Mouse (Mus musculus) lung, embryonic 15.5 days (tissue): Measurements from ENCODE around the gene Il4i1. TPM values are rescaled to one million over a fixed set of nuclear protein-coding genes. Genes with fewer than 3 reads are reported as not detected.

Source experiments
- ATAC-seq: fragments of 200-750 bp; cut with Nextera tagmentation; 2 replicates; pipeline ENCODE4 v1.8.0; 2017; ENCODE audit warnings: moderate number of reproducible peaks, borderline replicate concordance; ENCODE audit not compliant: low FRiP score, low TSS enrichment; ENCODE audit errors: extremely low read depth
- H3K27ac ChIP-seq: fragments of 300-500 bp; sonication (generic); 2 replicates; pipeline ENCODE4 v1.5.1; 2015; ENCODE audit warnings: moderate library complexity, mild to moderate bottlenecking, inconsistent platforms
- H3K27me3 ChIP-seq: fragments of 300-500 bp; sonication (generic); 2 replicates; pipeline ENCODE4 v1.6.1; 2015; ENCODE audit warnings: inconsistent platforms
- H3K36me3 ChIP-seq: fragments of 300-500 bp; sonication (generic); 2 replicates; pipeline ENCODE4 v1.6.1; 2015; ENCODE audit warnings: inconsistent platforms
- H3K4me1 ChIP-seq: fragments of 300-500 bp; sonication (generic); 2 replicates; pipeline ENCODE4 v1.6.1; 2015; ENCODE audit warnings: inconsistent platforms
- H3K4me2 ChIP-seq: fragments of 300-500 bp; sonication (generic); 2 replicates; pipeline ENCODE4 v1.6.1; 2015; ENCODE audit warnings: inconsistent platforms, mild to moderate bottlenecking, moderate library complexity
- H3K4me3 ChIP-seq: fragments of 300-500 bp; sonication (generic); 2 replicates; pipeline ENCODE4 v1.5.1; 2015; ENCODE audit warnings: mild to moderate bottlenecking, inconsistent platforms
- H3K9ac ChIP-seq: fragments of 300-500 bp; sonication (generic); 2 replicates; pipeline ENCODE4 v1.6.1; 2015; ENCODE audit warnings: inconsistent platforms
- H3K9me3 ChIP-seq: fragments of 300-500 bp; sonication (generic); 2 replicates; pipeline ENCODE4 v1.6.1; 2016; ENCODE audit warnings: inconsistent platforms
- WGBS: fragments of 180-500 bp; shearing (Covaris S2); methylation state at CpG from one replicate; pipeline ENCODE4 v1.1.7; 2015; 5-methylcytosine and 5-hydroxymethylcytosine counted together
- polyA plus RNA-seq: library from polyadenylated mRNA; unstranded; fragments of >200 nt; fragmentation: Nextera tagmentation; extraction: Ambion mirVana; gene quantifications from 2 replicates; pipeline ENCODE4 v1.2.1, GENCODE M21; 2015

Il4i1 gene
- polyA plus RNA-seq, 1 experiment from 2014 or later = 1.7 TPM

GRCm38 (mm10) chr7:44819863-44820262, 3.7 kb downstream of the Il4i1 start:
- H3K9ac ChIP-seq = peak overlapping the region; percentile 16; the same call in 1 of the 2 replicates
- no peak for ATAC-seq
- H3K4me3 ChIP-seq = no peak overlapping the region
- 42% methylated on average over 5 of the region's 5 CpGs for WGBS
- no peaks in the 10 kb centered on the region for H3K36me3 ChIP-seq
- no peaks in the 10 kb centered on the region for H3K9me3 ChIP-seq
- peaks cover 72% of the 10 kb centered on the region for H3K4me1 ChIP-seq
- H3K27me3 ChIP-seq = no peaks in the 10 kb centered on the region
- H3K4me2 ChIP-seq = peak overlapping the region; percentile 60; the same call in 1 of the 2 replicates
- H3K27ac ChIP-seq = no peak overlapping the region

GRCm38 (mm10) chr7:44820525-44820924, 4.3 kb downstream of the Il4i1 start:
- 79% methylated on average over 3 of the region's 3 CpGs for WGBS
- no peaks in the 10 kb centered on the region for H3K36me3 ChIP-seq
- H3K9ac ChIP-seq = no peak overlapping the region
- no peak for ATAC-seq
- peaks cover 72% of the 10 kb centered on the region for H3K4me1 ChIP-seq
- H3K4me2 ChIP-seq = no peak overlapping the region
- H3K4me3 ChIP-seq = no peak overlapping the region
- no peaks in the 10 kb centered on the region for H3K27me3 ChIP-seq
- no peaks in the 10 kb centered on the region for H3K9me3 ChIP-seq
- H3K27ac ChIP-seq = no peak overlapping the region

GRCm38 (mm10) chr7:44821666-44822448, 5.7 kb downstream of the Il4i1 start:
- no peak overlapping the region for H3K9ac ChIP-seq
- no peaks in the 10 kb centered on the region for H3K9me3 ChIP-seq
- peaks cover 72% of the 10 kb centered on the region for H3K4me1 ChIP-seq
- WGBS = 73% methylated on average over 7 of the region's 7 CpGs
- H3K4me3 ChIP-seq = no peak overlapping the region
- H3K4me2 ChIP-seq = no peak overlapping the region
- no peaks in the 10 kb centered on the region for H3K27me3 ChIP-seq
- H3K36me3 ChIP-seq = peaks cover 5% of the 10 kb centered on the region; the same call in 1 of the 2 replicates
- ATAC-seq = no peak
- H3K27ac ChIP-seq = no peak overlapping the region

- Histone ChIP-seq H3K27ac (no peak overlapping the region), H3K36me3 (peaks cover 12% of the 10 kb centered on the region; the same call in 1 of the 2 replicates), H3K4me2 (no peak overlapping the region), H3K9me3 (no peaks in the 10 kb centered on the region), H3K4me1 (peaks cover 61% of the 10 kb centered on the region), H3K4me3 (no peak overlapping the region), H3K27me3 (no peaks in the 10 kb centered on the region), H3K9ac (no peak overlapping the region)
- 42% methylated on average over 7 of the region's 7 CpGs for WGBS
- ATAC-seq = no peak
Observed at GRCm38 (mm10) chr7:44823409-44823808, 7.2 kb downstream of the Il4i1 start.

- Histone ChIP-seq H3K27ac (no peak overlapping the region), H3K4me2 (no peak overlapping the region), H3K9me3 (no peaks in the 10 kb centered on the region), H3K27me3 (no peaks in the 10 kb centered on the region), H3K4me1 (peaks cover 46% of the 10 kb centered on the region), H3K9ac (no peak overlapping the region), H3K4me3 (no peak overlapping the region), H3K36me3 (peaks cover 27% of the 10 kb centered on the region)
- 16% methylated on average over 3 of the region's 3 CpGs for WGBS
- 0 out of 2 replicates have a peak, but pooled peaks have one; percentile 27 for ATAC-seq
Observed at GRCm38 (mm10) chr7:44824872-44825271, 8.7 kb downstream of the Il4i1 start.

- no peak overlapping the region for H3K4me3 ChIP-seq
- no peak overlapping the region for H3K9ac ChIP-seq
- H3K4me1 ChIP-seq = peaks cover 28% of the 10 kb centered on the region
- no peak for ATAC-seq
- no peak overlapping the region for H3K27ac ChIP-seq
- H3K36me3 ChIP-seq = peaks cover 46% of the 10 kb centered on the region
- 83% methylated on average over 3 of the region's 3 CpGs for WGBS
- H3K9me3 ChIP-seq = no peaks in the 10 kb centered on the region
- H3K4me2 ChIP-seq = no peak overlapping the region
- no peaks in the 10 kb centered on the region for H3K27me3 ChIP-seq
Observed at GRCm38 (mm10) chr7:44826771-44827170, 10.6 kb downstream of the Il4i1 start.

GRCm38 (mm10) chr7:44828706-44829105, 12.5 kb downstream of the Il4i1 start:
- peaks cover 22% of the 10 kb centered on the region for H3K4me1 ChIP-seq
- H3K4me3 ChIP-seq = no peak overlapping the region
- H3K27ac ChIP-seq = no peak overlapping the region
- 83% methylated on average over 5 of the region's 5 CpGs for WGBS
- H3K9ac ChIP-seq = no peak overlapping the region
- H3K36me3 ChIP-seq = peaks cover 51% of the 10 kb centered on the region
- H3K9me3 ChIP-seq = no peaks in the 10 kb centered on the region
- no peaks in the 10 kb centered on the region for H3K27me3 ChIP-seq
- no peak for ATAC-seq
- H3K4me2 ChIP-seq = no peak overlapping the region

GRCm38 (mm10) chr7:44832763-44833162, 16.6 kb downstream of the Il4i1 start:
- Histone ChIP-seq H3K27ac (no peak overlapping the region; the same call in 1 of the 2 replicates), H3K4me3 (no peak overlapping the region), H3K4me1 (peaks cover 14% of the 10 kb centered on the region; the same call in 1 of the 2 replicates), H3K27me3 (no peaks in the 10 kb centered on the region), H3K9ac (no peak overlapping the region), H3K4me2 (no peak overlapping the region), H3K36me3 (peaks cover 46% of the 10 kb centered on the region), H3K9me3 (no peaks in the 10 kb centered on the region)
- ATAC-seq = no peak
- 40% methylated on average over 4 of the region's 4 CpGs for WGBS

- Histone ChIP-seq H3K4me1 (peaks cover 25% of the 10 kb centered on the region), H3K27ac (no peak overlapping the region), H3K36me3 (peaks cover 18% of the 10 kb centered on the region), H3K4me3 (no peak overlapping the region), H3K4me2 (no peak overlapping the region), H3K27me3 (peaks cover 16% of the 10 kb centered on the region), H3K9me3 (no peaks in the 10 kb centered on the region), H3K9ac (no peak overlapping the region)
- no peak for ATAC-seq
- 88% methylated on average over 1 of the region's 1 CpGs for WGBS
Observed at GRCm38 (mm10) chr7:44835373-44836015, 19.3 kb downstream of the Il4i1 start.

GRCm38 (mm10) chr7:44836016-44836404, 19.8 kb downstream of the Il4i1 start:
- no peak overlapping the region for H3K9ac ChIP-seq
- no peak overlapping the region for H3K4me2 ChIP-seq
- peaks cover 21% of the 10 kb centered on the region for H3K27me3 ChIP-seq
- H3K4me1 ChIP-seq = peaks cover 25% of the 10 kb centered on the region
- 39% methylated on average over 3 of the region's 3 CpGs for WGBS
- no peaks in the 10 kb centered on the region for H3K9me3 ChIP-seq
- peaks cover 18% of the 10 kb centered on the region for H3K36me3 ChIP-seq
- no peak for ATAC-seq
- H3K4me3 ChIP-seq = no peak overlapping the region
- no peak overlapping the region for H3K27ac ChIP-seq

GRCm38 (mm10) chr7:44836423-44837053, 20.4 kb downstream of the Il4i1 start:
- 74% methylated on average over 9 of the region's 9 CpGs for WGBS
- no peak overlapping the region for H3K27ac ChIP-seq
- peaks cover 21% of the 10 kb centered on the region for H3K27me3 ChIP-seq
- no peak overlapping the region for H3K4me2 ChIP-seq
- H3K36me3 ChIP-seq = peaks cover 15% of the 10 kb centered on the region
- H3K4me1 ChIP-seq = peaks cover 25% of the 10 kb centered on the region
- no peak overlapping the region for H3K4me3 ChIP-seq
- H3K9me3 ChIP-seq = no peaks in the 10 kb centered on the region
- no peak overlapping the region for H3K9ac ChIP-seq
- no peak for ATAC-seq

GRCm38 (mm10) chr7:44838073-44838472, 21.9 kb downstream of the Il4i1 start:
- Histone ChIP-seq H3K4me1 (peaks cover 19% of the 10 kb centered on the region), H3K9ac (no peak overlapping the region), H3K36me3 (peaks cover 23% of the 10 kb centered on the region; the same call in 1 of the 2 replicates), H3K9me3 (no peaks in the 10 kb centered on the region), H3K4me3 (no peak overlapping the region), H3K4me2 (no peak overlapping the region), H3K27me3 (peaks cover 21% of the 10 kb centered on the region), H3K27ac (no peak overlapping the region)
- 77% methylated on average over 6 of the region's 6 CpGs for WGBS
- no peak for ATAC-seq
